Mouse (Mus musculus) adrenal gland (tissue): Measurements from ENCODE around the gene Slamf8.

ENCODE experiments used
- intact Hi-C: fragments of 180-260 bp; cut with DNase I; formaldehyde crosslinking; loops from one replicate; pipeline ENCODE4 v1.15.1; 2025
- long read RNA-seq, 2 experiments: library from polyadenylated mRNA; unstranded; transcript quantifications; one replicate each; pipeline ENCODE4 v2.0.0; 2020; ENCODE audit warnings: borderline replicate concordance in 1 of 2; ENCODE audit not compliant: insufficient replicate concordance in 1 of 2

Gene Slamf8
- long read RNA-seq, experiment 1, partial matches to known transcripts = 0 of 7 reads
- long read RNA-seq, experiment 1, other reads (novel, unspliced or antisense) = 0 of 7 reads
- long read RNA-seq, experiment 2, partial matches to known transcripts = 0 of 4 reads
- long read RNA-seq, experiment 2, other reads (novel, unspliced or antisense) = 1 of 4 reads

GRCm38 (mm10) chr1:172590385-172590784 lies at the start of gene Slamf8:
Gene Slamf8 (minus strand): TSS chr1:172590568.
- intact Hi-C loops = no loop called here

GRCm38 (mm10) chr1:172638781-172639180 lies 48.4 kb upstream of the Slamf8 start:
- intact Hi-C loops = no loop called here

GRCm38 (mm10) chr1:172637801-172638200 lies 47.4 kb upstream of the Slamf8 start:
- intact Hi-C loops = no loop called here

GRCm38 (mm10) chr1:172636266-172636665 lies 45.9 kb upstream of the Slamf8 start:
- intact Hi-C loops = no loop called here

GRCm38 (mm10) chr1:172635258-172635657 lies 44.9 kb upstream of the Slamf8 start:
- intact Hi-C loops = no loop called here

GRCm38 (mm10) chr1:172634136-172634535 lies 43.8 kb upstream of the Slamf8 start:
- intact Hi-C loops = loop anchor here (5.0 kb wide), 1 partner anchor 227 kb away; no protein-coding TSS in a partner anchor

- intact Hi-C loops = loop anchor here (2.0 to 5.0 kb wide), 2 partner anchors 104 to 225 kb away; no protein-coding TSS in a partner anchor
These were observed 42.3 kb upstream of the Slamf8 start, which contains the start of gene Dusp23 for GRCm38 (mm10) chr1:172632451-172633326. Gene Dusp23 (minus strand): TSS chr1:172632962.

GRCm38 (mm10) chr1:172631721-172632120 lies 41.4 kb upstream of the Slamf8 start:
- intact Hi-C loops = loop anchor here (2.0 to 5.0 kb wide), 2 partner anchors 103 to 224 kb away; no protein-coding TSS in a partner anchor

- intact Hi-C loops = loop anchor here (5.0 kb wide), 1 partner anchor 223 kb away; no protein-coding TSS in a partner anchor
These were observed 39.5 kb upstream of the Slamf8 start for GRCm38 (mm10) chr1:172629831-172630230.

GRCm38 (mm10) chr1:172626306-172626705 lies 35.9 kb upstream of the Slamf8 start:
- intact Hi-C loops = no loop called here

GRCm38 (mm10) chr1:172624081-172624480 lies 33.7 kb upstream of the Slamf8 start:
- intact Hi-C loops = no loop called here

- intact Hi-C loops = no loop called here
These were observed 33.2 kb upstream of the Slamf8 start for GRCm38 (mm10) chr1:172623599-172623998.

GRCm38 (mm10) chr1:172619235-172619634 lies 28.9 kb upstream of the Slamf8 start:
- intact Hi-C loops = loop anchor here (10.0 kb wide), 1 partner anchor 776 kb away; no protein-coding TSS in a partner anchor

GRCm38 (mm10) chr1:172618141-172618540 lies 27.8 kb upstream of the Slamf8 start:
- intact Hi-C loops = loop anchor here (10.0 kb wide), 1 partner anchor 777 kb away; no protein-coding TSS in a partner anchor

- intact Hi-C loops = loop anchor here (10.0 kb wide), 1 partner anchor 777 kb away; no protein-coding TSS in a partner anchor
These were observed 27.2 kb upstream of the Slamf8 start for GRCm38 (mm10) chr1:172617365-172618076.

GRCm38 (mm10) chr1:172616537-172617300 lies 26.4 kb upstream of the Slamf8 start:
- intact Hi-C loops = loop anchor here (10.0 kb wide), 1 partner anchor 778 kb away; no protein-coding TSS in a partner anchor

GRCm38 (mm10) chr1:172615412-172615811 lies 25.0 kb upstream of the Slamf8 start:
- intact Hi-C loops = loop anchor here (10.0 kb wide), 1 partner anchor 779 kb away; no protein-coding TSS in a partner anchor

- intact Hi-C loops = loop anchor here (10.0 kb wide), 1 partner anchor 780 kb away; no protein-coding TSS in a partner anchor
These were observed 24.3 kb upstream of the Slamf8 start for GRCm38 (mm10) chr1:172614654-172615053.

- intact Hi-C loops = loop anchor here (2.0 to 10.0 kb wide), 2 partner anchors 84 to 782 kb away; no protein-coding TSS in a partner anchor
These were observed 22.4 kb upstream of the Slamf8 start for GRCm38 (mm10) chr1:172612745-172613144.

- intact Hi-C loops = loop anchor here (10.0 kb wide), 1 partner anchor 783 kb away; no protein-coding TSS in a partner anchor
These were observed 20.9 kb upstream of the Slamf8 start for GRCm38 (mm10) chr1:172611304-172611703.
